Mouse (Mus musculus) liver, embryonic 14.5 days (tissue): ENCODE measurements around the gene Kbtbd6. TPM values are rescaled to one million over a fixed set of nuclear protein-coding genes. Genes with fewer than 3 reads are reported as not detected.
"Not testable (repeated sequence)": the region's sequence is repeated elsewhere in the genome, so short reads cannot be mapped to it uniquely, and the experiment has no call there.

Source experiments
- ATAC-seq: fragments of 200-750 bp; cut with Nextera tagmentation; 2 replicates; pipeline ENCODE4 v1.8.0; 2017; ENCODE audit warnings: moderate number of reproducible peaks, mild to moderate bottlenecking, moderate library complexity; ENCODE audit not compliant: insufficient read depth
- DNase-seq, 3 experiments: peaks; one replicate each; pipeline ENCODE4 v3.0.0-alpha.2; 2012 to 2013; ENCODE audit warnings: low read depth in 3 of 3, low spot score in 3 of 3
- H3K27ac ChIP-seq: fragments of 300-500 bp; sonication (generic); 2 replicates; pipeline ENCODE4 v1.5.1; 2014; ENCODE audit warnings: moderate library complexity, mild to moderate bottlenecking, control low read depth, inconsistent platforms
- H3K27me3 ChIP-seq: fragments of 300-500 bp; sonication (generic); 2 replicates; pipeline ENCODE4 v1.6.1; 2014; ENCODE audit warnings: mild to moderate bottlenecking, low read length, moderate library complexity; ENCODE audit not compliant: control insufficient read depth, insufficient read depth
- H3K36me3 ChIP-seq: fragments of 300-500 bp; sonication (generic); replicated peaks from 2 replicates; pipeline ENCODE4 v1.6.1; 2014; ENCODE audit warnings: low read depth; ENCODE audit not compliant: control insufficient read depth, insufficient read depth
- H3K4me1 ChIP-seq, 2 experiments: fragments of 200-500 bp in 1 of 2; fragments of 300-500 bp in 1 of 2; sonication (generic) in 1 of 2; replicated peaks; 2 replicates each; pipeline ENCODE4 v1.6.1; 2012 to 2014; ENCODE audit warnings: antibody characterized with exemption in 1 of 2, inconsistent platforms in 1 of 2, low read length in 1 of 2; ENCODE audit not compliant: control insufficient read depth in 2 of 2, insufficient read depth in 2 of 2
- H3K4me2 ChIP-seq: fragments of 300-500 bp; sonication (generic); 2 replicates; pipeline ENCODE4 v1.6.1; 2014; ENCODE audit warnings: low read depth, mild to moderate bottlenecking, control low read depth, moderate library complexity
- H3K4me3 ChIP-seq, 2 experiments: fragments of 200-500 bp in 1 of 2; fragments of 300-500 bp in 1 of 2; sonication (generic) in 1 of 2; 2 replicates each; pipeline ENCODE4 v1.5.1; 2012 to 2014; ENCODE audit warnings: low read depth in 2 of 2, low read length in 2 of 2, mild to moderate bottlenecking in 2 of 2, control low read depth in 1 of 2, inconsistent platforms in 1 of 2, moderate library complexity in 1 of 2; ENCODE audit not compliant: insufficient read depth in 1 of 2
- H3K9ac ChIP-seq: fragments of 300-500 bp; sonication (generic); replicated peaks from 2 replicates; pipeline ENCODE4 v1.6.1; 2014; ENCODE audit warnings: mild to moderate bottlenecking, control low read depth, moderate library complexity
- H3K9me3 ChIP-seq: fragments of 300-500 bp; sonication (generic); 2 replicates; pipeline ENCODE4 v1.6.1; 2016; ENCODE audit warnings: low read length, mixed read lengths; ENCODE audit not compliant: control insufficient read depth
- CTCF ChIP-seq: IDR thresholded peaks from 2 replicates; pipeline ENCODE4 v1.5.1; 2016; ENCODE audit warnings: antibody characterized with exemption, low read depth, control low read depth
- EP300 ChIP-seq: IDR thresholded peaks from 2 replicates; pipeline ENCODE4 v1.6.1; 2016; ENCODE audit warnings: antibody characterized with exemption, low read depth
- WGBS: fragments of 180-500 bp; shearing (Covaris S2); extraction: QIAGEN DNeasy Blood & Tissue Kit; methylation state at CpG from one replicate; pipeline ENCODE4 v1.1.7; 2014; ENCODE audit not compliant: insufficient replicate concordance; 5-methylcytosine and 5-hydroxymethylcytosine counted together
- polyA plus RNA-seq, 2 experiments: library from polyadenylated mRNA; depleted of rRNA in 1 of 2; stranded (reverse) in 1 of 2; unstranded in 1 of 2; fragments of >200 nt; fragmentation: Nextera tagmentation in 1 of 2; extraction: Ambion mirVana in 1 of 2; gene quantifications; 2 replicates each; pipeline versions ENCODE4 v1.2.1 to v1.2.3; 2012 to 2014

Kbtbd6 gene
- polyA plus RNA-seq, 2 experiments: 2.1 to 3.1 TPM

- no peak for DNase-seq
- 34% methylated on average over 5 of the region's 5 CpGs for WGBS
- TF ChIP-seq EP300: no peak
- no peak for TF ChIP-seq CTCF
- H3K9me3 ChIP-seq: no peaks in the 10 kb centered on the region
- peaks cover 4 to 5% of the 10 kb centered on the region in 2 experiments; a peak in 3 of 4 replicates for H3K4me1 ChIP-seq
- no peak overlapping the region for H3K4me3 ChIP-seq
- no peak for ATAC-seq
- H3K27ac ChIP-seq: no peak overlapping the region
- H3K4me2 ChIP-seq: no peak overlapping the region
- no peak overlapping the region for H3K9ac ChIP-seq
- H3K27me3 ChIP-seq: no peaks in the 10 kb centered on the region
- H3K36me3 ChIP-seq: no peaks in the 10 kb centered on the region
Measured at GRCm38 (mm10) chr14:79441441-79441840, 10.2 kb upstream of the Kbtbd6 start.

DNA sequence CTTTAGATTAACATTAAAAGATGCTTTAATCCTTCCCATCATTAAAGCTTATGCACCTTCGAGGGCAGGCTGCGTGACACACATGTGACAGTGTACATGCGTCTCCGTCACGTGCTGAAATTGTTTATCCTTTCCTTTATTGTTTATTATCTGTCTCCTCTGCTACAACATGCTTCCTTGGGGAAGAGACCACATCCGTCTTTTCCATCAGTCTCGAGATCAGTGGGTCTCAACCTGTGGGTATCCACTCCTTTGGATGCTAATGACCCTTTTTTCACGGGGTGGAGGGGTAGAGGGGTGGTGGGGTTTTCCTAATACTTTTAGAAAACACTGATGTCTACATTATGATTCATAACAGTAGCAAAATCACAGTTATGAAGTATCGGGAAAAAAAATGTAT lies 7.0 kb upstream of the Kbtbd6 start:
- Histone ChIP-seq H3K9ac (no peak overlapping the region), H3K36me3 (no peaks in the 10 kb centered on the region), H3K4me2 (no peak overlapping the region), H3K27me3 (no peaks in the 10 kb centered on the region), H3K27ac (no peak overlapping the region), H3K4me3 (no peak overlapping the region), H3K4me1 (peaks cover 4 to 5% of the 10 kb centered on the region in 2 experiments; a peak in 3 of 4 replicates), H3K9me3 (no peaks in the 10 kb centered on the region)
- ATAC-seq (no peak), DNase-seq (no peak)
- WGBS: 73% methylated on average over 9 of the region's 9 CpGs
- TF ChIP-seq EP300: no peak
- TF ChIP-seq CTCF: no peak

- Histone ChIP-seq H3K9ac (no peak overlapping the region), H3K27me3 (no peaks in the 10 kb centered on the region), H3K4me3 (no peak overlapping the region), H3K4me2 (no peak overlapping the region), H3K9me3 (no peaks in the 10 kb centered on the region), H3K36me3 (no peaks in the 10 kb centered on the region), H3K4me1 (peaks cover 4 to 5% of the 10 kb centered on the region in 2 experiments; a peak in 3 of 4 replicates), H3K27ac (no peak overlapping the region)
- 75% methylated on average over 16 of the region's 16 CpGs for WGBS
- DNase-seq (no peak), ATAC-seq (no peak)
- TF ChIP-seq CTCF (no peak), EP300 (no peak)
Measured at GRCm38 (mm10) chr14:79445055-79445620, 6.5 kb upstream of the Kbtbd6 start.

- peak overlapping the region; percentile 14 to 30; a peak in 2 of 4 replicates for H3K4me3 ChIP-seq
- not testable (repeated sequence) for DNase-seq
- 91% methylated on average over 7 of the region's 10 CpGs for WGBS
Measured at GRCm38 (mm10) chr14:79452591-79452934, 928 bp downstream of the Kbtbd6 start.

GRCm38 (mm10) chr14:79460401-79460800 lies 8.8 kb downstream of the Kbtbd6 start:
- TF ChIP-seq CTCF: no peak
- TF ChIP-seq EP300: no peak
- no peaks in the 10 kb centered on the region for H3K4me1 ChIP-seq
- no peak overlapping the region for H3K27ac ChIP-seq
- H3K9me3 ChIP-seq: no peaks in the 10 kb centered on the region
- H3K27me3 ChIP-seq: no peaks in the 10 kb centered on the region
- H3K4me3 ChIP-seq: no peak overlapping the region
- no peak for DNase-seq
- 94% methylated on average over 1 of the region's 1 CpGs for WGBS
- peaks cover 34% of the 10 kb centered on the region for H3K36me3 ChIP-seq
- no peak overlapping the region for H3K9ac ChIP-seq
- ATAC-seq: no peak
- no peak overlapping the region for H3K4me2 ChIP-seq

More at GRCm38 (mm10) chr14:79452591-79452934, 928 bp downstream of the Kbtbd6 start:
- H3K9me3 ChIP-seq, H3K36me3 ChIP-seq, H3K27ac ChIP-seq, ATAC-seq, H3K27me3 ChIP-seq, H3K9ac ChIP-seq: not testable (repeated sequence)
- peak overlapping the region; percentile 42 for H3K4me2 ChIP-seq
- peaks cover 0 to 12% of the 10 kb centered on the region in 2 experiments; a peak in 3 of 4 replicates for H3K4me1 ChIP-seq
